Mouse (Mus musculus) testis, adult 2 months (tissue): Measurements from ENCODE around the gene Polr2c.

Experiments used
- CTCF ChIP-seq: fragments of 200-500 bp; IDR thresholded peaks from 2 replicates; pipeline ENCODE4 v1.5.1; 2012; ENCODE audit warnings: low read depth, mild to moderate bottlenecking, inconsistent platforms, low read length, moderate library complexity; ENCODE audit not compliant: control insufficient read depth, insufficient read depth, insufficient replicate concordance
- POLR2A ChIP-seq: fragments of 200-500 bp; IDR thresholded peaks from 2 replicates; pipeline ENCODE4 v1.6.1; 2012; ENCODE audit warnings: low read depth, mild to moderate bottlenecking, inconsistent platforms, low read length, moderate library complexity; ENCODE audit not compliant: control insufficient read depth

- TF ChIP-seq POLR2A (no peak), CTCF (no peak)
Observed at GRCm38 (mm10) chr8:94899262-94899661, 42.0 kb downstream of the Polr2c start.
